ENCODE assay signal across 18 mouse cellular contexts in genomic region chr13:107681719-107682118, GRCm38 (mm10).
"Had no signal": no experiment of that assay in that cellular context is flagged by ENCODE, and none has a peak within 500 bp of the region (broad histone marks: within the 10 kb centered on the region; RNA-seq: fewer than 3 reads in every experiment).

No protein-coding gene starts in this region.

- H3K36me3 ChIP-seq: lung, embryonic 15.5 days; midbrain, embryonic 13.5 days; midbrain, embryonic 15.5 days; neural tube, embryonic 12.5 days; stomach, embryonic 15.5 days had no signal

- H3K9me3 ChIP-seq: lung, embryonic 15.5 days; megakaryocyte, embryonic 14.5 days; midbrain, embryonic 13.5 days; midbrain, embryonic 15.5 days; neural tube, embryonic 12.5 days; stomach, embryonic 15.5 days had no signal

- DNase-seq: lung, adult 18-20 months; lung, postnatal 14 days; lung, postnatal 36 days; right cerebral cortex, postnatal 14 days; thymus, adult 2 months; thymus, postnatal 25 days; thymus, postnatal 4 days had no signal

- ATAC-seq: lung, postnatal 0 days; midbrain, embryonic 13.5 days; midbrain, embryonic 15.5 days had no signal

- H3K4me3 ChIP-seq: lung, embryonic 15.5 days; megakaryocyte, embryonic 14.5 days; midbrain, embryonic 13.5 days; midbrain, embryonic 15.5 days; neural tube, embryonic 12.5 days; stomach, embryonic 15.5 days had no signal

- H3K27me3 ChIP-seq: lung, embryonic 15.5 days; midbrain, embryonic 15.5 days; neural tube, embryonic 12.5 days; stomach, embryonic 15.5 days had no signal

- H3K9ac ChIP-seq: liver, embryonic 14.5 days; lung, embryonic 15.5 days; midbrain, embryonic 13.5 days; midbrain, embryonic 15.5 days; neural tube, embryonic 12.5 days; stomach, embryonic 15.5 days had no signal

- H3K27ac ChIP-seq: liver, embryonic 14.5 days; lung, embryonic 15.5 days; macrophage; midbrain, embryonic 13.5 days; midbrain, embryonic 15.5 days; neural tube, embryonic 12.5 days; stomach, embryonic 15.5 days; stomach, postnatal 0 days had no signal

- H3K4me2 ChIP-seq: lung, embryonic 15.5 days; midbrain, embryonic 11.5 days; midbrain, embryonic 13.5 days; midbrain, embryonic 15.5 days; neural tube, embryonic 12.5 days; stomach, embryonic 15.5 days had no signal
